Mouse (Mus musculus): ENCODE data around the gene Myo3a. TPM values are rescaled to one million over a fixed set of nuclear protein-coding genes. Genes with fewer than 3 reads are reported as not detected.
"Not testable (repeated sequence)": the region's sequence is repeated elsewhere in the genome, so short reads cannot be mapped to it uniquely, and the experiment has no call there.

Myo3a gene
- polyA plus RNA-seq, 1 experiment from 2014 or later = 0.22 TPM

- no peak overlapping the region for H3K4me2 ChIP-seq
- 76% methylated on average over 6 of the region's 6 CpGs for WGBS
- H3K4me3 ChIP-seq (replicated peaks) = no peak overlapping the region
- H3K9ac ChIP-seq = no peak overlapping the region
- no peak for ATAC-seq (ENCODE audit: insufficient read depth, low FRiP score, low read depth)
- no peaks in the 10 kb centered on the region for H3K27me3 ChIP-seq (replicated peaks)
- no peaks in the 10 kb centered on the region for H3K4me1 ChIP-seq
- no peaks in the 10 kb centered on the region for H3K9me3 ChIP-seq
- H3K36me3 ChIP-seq = no peaks in the 10 kb centered on the region
- no peak overlapping the region for H3K27ac ChIP-seq
Observed at GRCm38 (mm10) chr2:22548421-22548820, 321.1 kb downstream of the Myo3a start.

GRCm38 (mm10) chr2:22587469-22588169 is 360.3 kb downstream of the Myo3a start:
- H3K9ac ChIP-seq; H3K27me3 ChIP-seq (replicated peaks); H3K27ac ChIP-seq; H3K4me2 ChIP-seq; H3K9me3 ChIP-seq; H3K4me1 ChIP-seq; H3K4me3 ChIP-seq (replicated peaks); H3K36me3 ChIP-seq: not testable (repeated sequence)
- peak; percentile 80 for ATAC-seq (ENCODE audit: insufficient read depth, low FRiP score, low read depth)
- 78% methylated on average over 14 of the region's 14 CpGs for WGBS

GRCm38 (mm10) chr2:22588170-22588541 is 360.9 kb downstream of the Myo3a start:
- H3K4me1 ChIP-seq; H3K36me3 ChIP-seq; H3K27me3 ChIP-seq (replicated peaks); H3K9me3 ChIP-seq; H3K9ac ChIP-seq; H3K4me3 ChIP-seq (replicated peaks); H3K4me2 ChIP-seq; H3K27ac ChIP-seq: not testable (repeated sequence)
- ATAC-seq (ENCODE audit: insufficient read depth, low FRiP score, low read depth) = peak; percentile 34
- 83% methylated on average over 5 of the region's 5 CpGs for WGBS

- not testable (repeated sequence) for H3K9ac ChIP-seq; H3K4me2 ChIP-seq; H3K27me3 ChIP-seq (replicated peaks); H3K4me3 ChIP-seq (replicated peaks); H3K4me1 ChIP-seq; H3K36me3 ChIP-seq; H3K27ac ChIP-seq; H3K9me3 ChIP-seq
- ATAC-seq (ENCODE audit: insufficient read depth, low FRiP score, low read depth) = peak; percentile 91
- WGBS = 65% methylated on average over 12 of the region's 12 CpGs
Observed at GRCm38 (mm10) chr2:22588673-22589381, 361.5 kb downstream of the Myo3a start.

- not testable (repeated sequence) for H3K4me1 ChIP-seq; H3K9me3 ChIP-seq; H3K27me3 ChIP-seq (replicated peaks); H3K4me3 ChIP-seq (replicated peaks); H3K27ac ChIP-seq; H3K9ac ChIP-seq; H3K4me2 ChIP-seq; H3K36me3 ChIP-seq
- peak; percentile 87 for ATAC-seq (ENCODE audit: insufficient read depth, low FRiP score, low read depth)
- WGBS = 84% methylated on average over 17 of the region's 17 CpGs
Observed at GRCm38 (mm10) chr2:22589382-22590205, 362.3 kb downstream of the Myo3a start.

- no peak for ATAC-seq (ENCODE audit: insufficient read depth, low FRiP score, low read depth)
- H3K36me3 ChIP-seq = no peaks in the 10 kb centered on the region
Observed at GRCm38 (mm10) chr2:22590206-22590490, 362.8 kb downstream of the Myo3a start.

GRCm38 (mm10) chr2:22617951-22618350 is 390.6 kb downstream of the Myo3a start:
- H3K9ac ChIP-seq = no peak overlapping the region
- ATAC-seq (ENCODE audit: insufficient read depth, low FRiP score, low read depth) = no peak
- H3K4me1 ChIP-seq = peaks cover 11% of the 10 kb centered on the region
- no peaks in the 10 kb centered on the region for H3K36me3 ChIP-seq
- H3K27ac ChIP-seq = no peak overlapping the region
- WGBS = 3% methylated on average over 9 of the region's 9 CpGs
- no peak overlapping the region for H3K4me2 ChIP-seq
- H3K4me3 ChIP-seq (replicated peaks) = no peak overlapping the region
- peaks cover 55% of the 10 kb centered on the region for H3K27me3 ChIP-seq (replicated peaks)
- H3K9me3 ChIP-seq = no peaks in the 10 kb centered on the region

More at GRCm38 (mm10) chr2:22590206-22590490, 362.8 kb downstream of the Myo3a start:
- Histone ChIP-seq H3K9me3 (no peaks in the 10 kb centered on the region), H3K4me2 (no peak overlapping the region), H3K27me3 (replicated peaks) (no peaks in the 10 kb centered on the region), H3K4me1 (no peaks in the 10 kb centered on the region), H3K9ac (no peak overlapping the region), H3K27ac (no peak overlapping the region), H3K4me3 (replicated peaks) (no peak overlapping the region)

- ATAC-seq (ENCODE audit: insufficient read depth, low FRiP score, low read depth) = no peak
- peaks cover 68% of the 10 kb centered on the region for H3K27me3 ChIP-seq (replicated peaks)
- no peak overlapping the region for H3K9ac ChIP-seq
- H3K9me3 ChIP-seq = no peaks in the 10 kb centered on the region
- H3K4me3 ChIP-seq (replicated peaks) = no peak overlapping the region
- 5% methylated on average over 12 of the region's 12 CpGs for WGBS
- H3K4me1 ChIP-seq = peaks cover 15% of the 10 kb centered on the region
- no peak overlapping the region for H3K4me2 ChIP-seq
- no peaks in the 10 kb centered on the region for H3K36me3 ChIP-seq
- no peak overlapping the region for H3K27ac ChIP-seq
Observed at GRCm38 (mm10) chr2:22619416-22619815, 392.1 kb downstream of the Myo3a start.

GRCm38 (mm10) chr2:22620030-22620429 is 392.7 kb downstream of the Myo3a start:
- H3K27ac ChIP-seq = no peak overlapping the region
- H3K36me3 ChIP-seq = no peaks in the 10 kb centered on the region
- no peak overlapping the region for H3K9ac ChIP-seq
- no peak overlapping the region for H3K4me2 ChIP-seq
- no peak overlapping the region for H3K4me3 ChIP-seq (replicated peaks)
- peaks cover 15% of the 10 kb centered on the region for H3K4me1 ChIP-seq
- WGBS = 2% methylated on average over 6 of the region's 6 CpGs
- peaks cover 72% of the 10 kb centered on the region for H3K27me3 ChIP-seq (replicated peaks)
- no peak for ATAC-seq (ENCODE audit: insufficient read depth, low FRiP score, low read depth)
- H3K9me3 ChIP-seq = no peaks in the 10 kb centered on the region

- Histone ChIP-seq H3K4me1 (peaks cover 15% of the 10 kb centered on the region), H3K9ac (no peak overlapping the region), H3K4me3 (replicated peaks) (no peak overlapping the region), H3K27ac (no peak overlapping the region), H3K27me3 (replicated peaks) (peaks cover 77% of the 10 kb centered on the region), H3K9me3 (no peaks in the 10 kb centered on the region), H3K36me3 (no peaks in the 10 kb centered on the region), H3K4me2 (no peak overlapping the region)
- 4% methylated on average over 7 of the region's 7 CpGs for WGBS
- no peak for ATAC-seq (ENCODE audit: insufficient read depth, low FRiP score, low read depth)
Observed at GRCm38 (mm10) chr2:22620534-22620933, 393.2 kb downstream of the Myo3a start.

- no peak overlapping the region for H3K27ac ChIP-seq
- H3K27me3 ChIP-seq (replicated peaks) = peaks cover 79% of the 10 kb centered on the region
- H3K9ac ChIP-seq = no peak overlapping the region
- WGBS = 4% methylated on average over 20 of the region's 20 CpGs
- H3K4me3 ChIP-seq (replicated peaks) = 0 out of 2 replicates have a peak overlapping the region, but pooled peaks have one; percentile 37
- no peak for ATAC-seq (ENCODE audit: insufficient read depth, low FRiP score, low read depth)
- no peaks in the 10 kb centered on the region for H3K36me3 ChIP-seq
- H3K9me3 ChIP-seq = no peaks in the 10 kb centered on the region
- H3K4me1 ChIP-seq = peaks cover 15% of the 10 kb centered on the region
- H3K4me2 ChIP-seq = peak overlapping the region; percentile 66
Observed at GRCm38 (mm10) chr2:22620978-22621827, 393.9 kb downstream of the Myo3a start.
